Mouse (Mus musculus) heart, adult 11 months (tissue): ENCODE measurements around the gene Pou1f1.

Source experiments
- DNase-seq: peaks from one replicate; pipeline ENCODE4 v3.0.0; 2022

Gene Pou1f1

GRCm38 (mm10) chr16:65564951-65565350 lies 44.6 kb downstream of the Pou1f1 start:
- no peak for DNase-seq

DNA sequence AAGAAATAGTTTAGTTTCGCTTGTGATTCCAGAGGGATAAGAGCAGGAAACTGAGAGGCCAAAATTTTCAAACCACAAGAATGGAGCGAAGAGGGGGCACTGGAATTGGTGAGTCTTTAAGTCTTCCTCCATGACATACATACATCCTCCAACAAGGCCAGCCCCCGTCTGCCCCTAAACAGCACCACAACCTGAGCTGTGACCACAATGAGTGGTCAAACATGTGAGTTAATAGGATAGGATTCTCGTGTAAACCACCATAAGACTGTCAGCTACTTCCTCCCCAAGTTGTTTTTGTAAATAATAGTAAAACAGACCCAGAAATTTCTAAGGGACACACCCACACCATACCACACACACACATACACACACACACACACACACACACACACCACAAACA lies 48.5 kb downstream of the Pou1f1 start:
- no peak for DNase-seq

GRCm38 (mm10) chr16:65577298-65578029 lies 57.2 kb downstream of the Pou1f1 start:
- no peak for DNase-seq
